Mouse (Mus musculus): ENCODE data around the gene Tiparp.

The Tiparp gene

GRCm38 (mm10) chr3:65528614-65529470 is 632 bp downstream of the Tiparp start:
- DNase-seq (ENCODE audit: low spot score in 2 of 2) = peak; percentile 29 to 51

DNA sequence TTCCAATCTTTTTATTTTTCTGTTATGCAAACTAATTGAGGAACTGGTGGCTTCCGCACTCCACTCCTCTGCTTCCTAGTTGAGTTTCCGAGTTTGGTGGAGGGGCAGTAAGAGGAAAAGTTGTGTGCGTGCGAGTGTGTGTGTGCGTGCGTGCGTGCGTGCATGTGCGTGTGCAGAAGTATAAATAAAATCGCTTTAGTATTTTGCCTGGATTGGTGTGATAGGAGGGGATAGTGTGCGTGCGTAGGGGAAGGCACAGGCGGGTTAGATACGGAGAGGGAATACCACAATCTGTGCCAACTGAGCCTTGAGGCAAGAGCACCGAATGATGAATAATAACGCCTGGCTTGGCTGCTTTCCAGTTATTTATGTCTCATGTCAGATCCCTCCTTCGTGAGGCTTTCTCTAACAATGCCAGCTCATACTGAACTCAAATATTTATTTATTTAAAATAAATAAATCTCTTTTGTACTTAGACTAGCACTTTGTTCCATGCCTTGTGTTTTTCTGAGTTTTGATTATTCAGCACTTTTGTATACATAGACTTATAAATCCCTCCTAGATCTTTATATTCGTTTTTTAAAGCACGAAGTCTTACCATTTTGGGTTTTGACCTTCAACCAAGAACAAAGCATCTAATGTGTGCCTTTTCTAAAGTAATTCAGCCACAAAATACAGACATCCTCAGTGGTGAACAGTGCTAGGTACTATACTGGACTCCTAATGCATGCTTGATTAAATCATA is 1.4 kb downstream of the Tiparp start:
- peak in 1 of 2 experiments; percentile 35 for DNase-seq (ENCODE audit: low spot score in 2 of 2)

DNA sequence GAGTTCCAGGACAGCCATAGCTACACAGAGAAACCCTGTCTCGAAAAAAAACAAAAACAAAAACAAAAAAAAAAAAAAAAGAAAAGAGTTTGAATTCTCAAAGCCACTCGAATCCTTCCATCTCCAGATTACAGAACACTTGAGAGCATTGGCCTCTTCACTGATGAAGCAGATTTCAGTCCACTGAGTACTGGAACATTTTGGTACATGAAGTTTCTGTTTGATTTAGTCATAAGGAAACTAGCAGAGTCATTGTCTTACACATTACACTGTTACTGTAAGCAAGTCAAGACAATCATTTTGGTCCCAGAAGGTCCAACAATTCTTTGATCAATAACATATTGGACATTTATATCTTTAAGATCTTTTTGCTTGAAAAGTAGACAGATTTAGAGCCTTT is 4.8 kb downstream of the Tiparp start:
- DNase-seq (ENCODE audit: low spot score in 2 of 2) = no peak

- no peak for DNase-seq (ENCODE audit: low spot score in 2 of 2)
These were observed 5.4 kb downstream of the Tiparp start for GRCm38 (mm10) chr3:65533598-65533997.

DNA sequence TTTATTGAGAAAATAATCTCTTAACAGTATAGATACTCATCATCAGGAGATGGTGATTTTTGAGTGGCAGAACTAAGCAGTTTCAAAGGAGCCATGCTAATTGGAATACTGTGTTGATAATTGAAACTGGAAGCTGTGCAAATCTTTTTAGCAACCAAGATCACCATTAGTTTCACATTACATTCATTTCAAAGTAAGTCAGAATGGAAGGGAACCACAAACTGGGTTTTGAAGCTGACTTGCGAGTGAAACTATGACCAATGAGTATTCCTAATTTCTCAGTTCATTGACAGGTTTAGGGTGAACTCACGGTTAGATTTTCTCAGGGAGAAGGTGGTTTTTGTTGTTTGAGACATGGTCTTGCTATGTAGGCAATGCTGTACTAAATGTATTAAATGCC is 6.3 kb downstream of the Tiparp start:
- DNase-seq (ENCODE audit: low spot score in 2 of 2) = no peak

- DNase-seq (ENCODE audit: low spot score in 2 of 2) = no peak
These were observed 7.0 kb downstream of the Tiparp start for GRCm38 (mm10) chr3:65535087-65535761.

- DNase-seq (ENCODE audit: low spot score in 2 of 2) = no peak
These were observed 9.1 kb downstream of the Tiparp start for GRCm38 (mm10) chr3:65537288-65537687.

GRCm38 (mm10) chr3:65540906-65541551 is 12.8 kb downstream of the Tiparp start:
- no peak for DNase-seq (ENCODE audit: low spot score in 2 of 2)

DNA sequence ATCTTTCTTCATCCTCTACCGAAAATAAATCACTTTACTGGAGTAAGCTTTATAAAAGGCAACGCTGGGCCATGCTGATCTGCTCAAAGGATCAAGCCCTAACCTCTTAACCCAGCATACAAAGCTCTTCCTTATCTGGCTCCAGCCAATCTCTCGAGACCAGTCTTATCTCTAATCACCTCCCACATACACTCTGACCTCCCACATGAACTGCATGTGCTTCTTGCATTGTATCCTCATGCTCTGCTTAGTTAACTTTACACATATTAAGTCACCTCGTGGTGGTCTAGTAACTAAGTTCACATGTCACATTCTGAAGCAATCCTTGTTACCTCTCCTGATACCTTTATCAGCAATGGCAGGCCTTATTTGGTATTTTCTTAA is 13.3 kb downstream of the Tiparp start:
- DNase-seq (ENCODE audit: low spot score in 2 of 2) = no peak

GRCm38 (mm10) chr3:65549785-65550184 is 21.6 kb downstream of the Tiparp start:
- no peak for DNase-seq (ENCODE audit: low spot score in 2 of 2)

GRCm38 (mm10) chr3:65551065-65551464 is 22.9 kb downstream of the Tiparp start:
- DNase-seq (ENCODE audit: low spot score in 2 of 2) = no peak

GRCm38 (mm10) chr3:65554633-65555032 is 26.4 kb downstream of the Tiparp start:
- no peak for DNase-seq (ENCODE audit: low spot score in 2 of 2)

DNA sequence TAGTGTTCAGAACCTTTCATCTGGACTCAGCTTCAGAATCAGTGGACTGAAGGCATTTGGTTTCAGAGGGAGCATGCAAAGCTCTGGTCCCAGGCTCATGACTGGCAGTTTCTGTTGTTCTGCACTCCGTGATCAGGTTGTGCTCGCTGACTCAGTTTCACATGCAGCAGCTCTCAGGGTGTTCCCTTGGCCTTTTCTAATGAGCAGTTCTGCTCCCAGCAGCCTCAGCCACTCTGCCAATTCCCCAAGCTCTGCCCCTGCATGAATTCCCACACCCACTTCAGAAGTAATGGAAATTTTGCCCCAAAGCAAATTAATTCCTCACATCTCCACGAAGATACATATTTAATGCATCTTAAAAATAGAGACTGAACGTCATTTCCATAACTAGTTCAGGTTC is 30.5 kb downstream of the Tiparp start:
- no peak for DNase-seq (ENCODE audit: low spot score in 2 of 2)

- DNase-seq (ENCODE audit: low spot score in 2 of 2) = no peak
These were observed 34.0 kb downstream of the Tiparp start for GRCm38 (mm10) chr3:65562212-65562611.

- DNase-seq (ENCODE audit: low spot score in 2 of 2) = no peak
These were observed 34.5 kb downstream of the Tiparp start for GRCm38 (mm10) chr3:65562694-65563093.

DNA sequence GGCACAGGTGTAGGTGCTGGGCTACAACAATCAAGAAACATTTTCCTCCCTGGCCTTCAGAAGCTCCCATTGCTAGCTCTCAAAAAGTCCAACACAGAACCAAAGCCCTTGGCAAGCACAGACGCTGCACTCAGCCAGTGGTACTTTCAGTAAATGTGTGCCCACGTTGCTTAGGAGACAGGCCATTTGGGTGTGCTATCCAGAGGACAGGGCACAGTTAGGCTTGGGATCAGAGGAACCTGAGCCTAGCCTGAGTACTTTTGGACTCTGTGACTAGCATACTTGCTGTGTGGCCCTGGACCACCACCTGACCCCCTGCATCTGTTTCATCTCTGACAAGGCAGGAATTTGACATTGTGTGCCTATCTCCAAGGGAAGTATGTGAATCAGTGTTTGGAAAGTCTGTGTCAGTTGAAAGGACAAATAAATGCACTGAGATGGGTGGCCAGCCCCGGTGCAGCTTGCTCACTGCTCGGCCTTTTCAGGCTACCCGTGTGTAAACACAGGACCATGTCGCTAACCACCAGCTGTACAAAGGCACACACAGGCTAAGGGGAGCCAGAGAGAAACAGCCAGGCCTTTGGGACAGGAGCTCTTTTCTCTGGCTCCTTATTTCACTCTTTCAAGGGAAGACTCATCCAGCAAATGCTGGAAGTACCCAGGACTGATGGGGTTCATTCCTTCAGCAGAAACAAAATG is 35.9 kb downstream of the Tiparp start:
- DNase-seq (ENCODE audit: low spot score in 2 of 2) = no peak

- DNase-seq (ENCODE audit: low spot score in 2 of 2) = no peak
These were observed 37.6 kb downstream of the Tiparp start for GRCm38 (mm10) chr3:65565632-65566300.

DNA sequence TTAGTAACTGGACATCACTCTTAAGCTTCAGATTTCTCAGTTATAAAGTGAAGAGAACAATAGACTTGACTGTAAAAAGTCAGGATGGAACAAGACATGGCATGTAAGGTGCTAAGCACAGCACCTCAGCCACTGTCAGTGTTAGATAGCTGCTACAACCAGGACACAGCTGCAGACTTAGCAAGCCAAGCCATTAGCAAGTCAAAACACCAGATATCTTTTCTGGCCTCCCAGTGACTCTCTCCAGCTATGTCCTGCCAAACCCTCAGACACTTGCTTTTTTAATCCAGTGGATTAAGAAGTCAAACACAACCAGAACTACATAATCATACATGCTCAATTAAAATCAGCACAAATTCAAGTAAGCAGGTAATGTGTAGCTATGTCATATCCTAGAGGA is 41.7 kb downstream of the Tiparp start:
- no peak for DNase-seq (ENCODE audit: low spot score in 2 of 2)

DNA sequence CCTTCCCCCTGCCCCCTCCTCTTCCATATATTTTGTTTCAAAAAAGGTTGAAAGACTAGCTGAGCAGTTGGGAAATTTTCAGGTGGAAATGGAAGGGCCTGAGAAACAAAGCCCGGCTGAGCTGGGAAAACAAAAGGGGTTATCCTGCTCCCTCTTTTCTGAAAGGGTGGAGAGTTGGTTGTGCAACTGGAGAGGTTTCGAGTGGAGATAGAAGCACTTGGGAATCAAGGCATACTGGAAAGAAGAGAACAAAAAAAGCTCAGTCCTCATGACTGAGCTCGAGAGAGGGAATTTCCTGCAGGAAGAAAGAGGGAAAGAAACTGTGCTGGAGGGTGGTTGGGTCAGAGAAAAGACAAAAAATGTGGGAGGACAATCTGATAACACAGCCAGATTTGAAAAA is 45.3 kb downstream of the Tiparp start:
- DNase-seq (ENCODE audit: low spot score in 2 of 2) = no peak

- no peak for DNase-seq (ENCODE audit: low spot score in 2 of 2)
These were observed 49.4 kb downstream of the Tiparp start for GRCm38 (mm10) chr3:65577602-65578001.
